Comparison of ENCODE assay signal across 7 mouse cellular contexts in the genomic region with DNA sequence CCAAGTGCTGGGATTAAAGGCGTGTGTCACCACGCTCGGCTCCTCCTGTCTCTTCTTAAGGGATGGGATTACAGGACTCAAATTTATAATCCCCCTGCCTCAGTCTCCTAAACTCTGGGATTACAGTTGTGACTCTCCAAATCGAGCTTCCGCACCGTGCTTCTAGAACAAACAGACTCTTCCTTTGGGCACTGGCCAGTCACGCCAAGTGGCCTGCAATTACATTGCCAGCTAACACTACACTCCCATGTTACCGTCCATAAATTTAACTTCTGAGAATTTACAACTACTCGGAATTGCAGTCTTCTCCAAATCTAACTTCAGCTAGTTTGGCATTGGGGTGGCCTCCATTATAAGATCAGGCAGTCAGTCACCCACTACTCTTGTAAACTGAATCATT. TPM values are rescaled to one million over a fixed set of nuclear protein-coding genes. Genes with fewer than 3 reads are reported as not detected.
DNase-seq lines count a peak whose midpoint lies in the region; ATAC-seq and TF ChIP-seq lines count a peak whose summit lies in the region.

No protein-coding gene starts in this region.

- H3K36me3 ChIP-seq in lung, embryonic 15.5 days: 0 out of 2 replicates have a peak, but pooled peaks cover 3% of the 10 kb centered on the region
- 0 out of 2 replicates have a peak, but pooled peaks cover 4% of the 10 kb centered on the region for H3K36me3 ChIP-seq in forebrain, embryonic 14.5 days (ENCODE audit: control insufficient read depth, insufficient read depth, low read length)
- H3K36me3 ChIP-seq in limb, embryonic 15.5 days: 0 out of 2 replicates have a peak, but pooled peaks cover 7% of the 10 kb centered on the region
- 0 out of 2 replicates have a peak, but pooled peaks cover 5% of the 10 kb centered on the region for H3K36me3 ChIP-seq in stomach, embryonic 15.5 days

- no peaks in the 10 kb centered on the region for H3K27me3 ChIP-seq in lung, embryonic 15.5 days
- no peaks in the 10 kb centered on the region for H3K27me3 ChIP-seq in forebrain, embryonic 14.5 days (replicated peaks; ENCODE audit: control insufficient read depth, insufficient read depth, low read length)
- H3K27me3 ChIP-seq in limb, embryonic 15.5 days: no peaks in the 10 kb centered on the region
- H3K27me3 ChIP-seq in stomach, embryonic 15.5 days (replicated peaks): no peaks in the 10 kb centered on the region

- H3K4me2 ChIP-seq in lung, embryonic 15.5 days: peak overlapping the region; percentile 83
- H3K4me2 ChIP-seq in forebrain, embryonic 14.5 days (ENCODE audit: low read length): peak overlapping the region; percentile 91
- H3K4me2 ChIP-seq in limb, embryonic 15.5 days: peak overlapping the region; percentile 77
- H3K4me2 ChIP-seq in stomach, embryonic 15.5 days: peak overlapping the region; percentile 78

- peak overlapping the region; percentile 99 for H3K27ac ChIP-seq in lung, embryonic 15.5 days
- no peak overlapping the region for H3K27ac ChIP-seq in forebrain, embryonic 14.5 days (ENCODE audit: low read depth, low read length)
- 0 out of 2 replicates have a peak overlapping the region, but pooled peaks have one; percentile 100 for H3K27ac ChIP-seq in limb, embryonic 15.5 days
- no peak overlapping the region; the same call in 1 of the 2 replicates for H3K27ac ChIP-seq in stomach, embryonic 15.5 days

- WGBS in lung, embryonic 15.5 days: 74% methylated on average over 9 of the region's 9 CpGs
- WGBS in lung, adult 2 months: 61% methylated on average over 9 of the region's 9 CpGs
- WGBS in forebrain, embryonic 14.5 days: 85% methylated on average over 9 of the region's 9 CpGs
- 79% methylated on average over 9 of the region's 9 CpGs for WGBS in limb, embryonic 15.5 days
- 82% methylated on average over 9 of the region's 9 CpGs for WGBS in stomach, embryonic 15.5 days

- TF ChIP-seq POLR2A in lung, adult 2 months (IDR thresholded peaks at IDR 0.05; ENCODE audit: borderline replicate concordance, extremely low read depth, low read depth, low read length): no peak

- no peak for ATAC-seq in lung, embryonic 15.5 days (ENCODE audit: borderline replicate concordance, extremely low read depth, low FRiP score, low TSS enrichment)
- no peak for ATAC-seq in forebrain, embryonic 14.5 days
- ATAC-seq in limb, embryonic 15.5 days (ENCODE audit: insufficient number of reproducible peaks, low FRiP score, low TSS enrichment, low read depth): no peak
- no peak for ATAC-seq in stomach, embryonic 15.5 days (ENCODE audit: insufficient read depth, low FRiP score, low read depth)

- H3K9ac ChIP-seq in lung, embryonic 15.5 days: peak overlapping the region; percentile 77; the same call in 1 of the 2 replicates
- no peak overlapping the region for H3K9ac ChIP-seq in forebrain, embryonic 14.5 days (ENCODE audit: low read length)
- no peak overlapping the region for H3K9ac ChIP-seq in limb, embryonic 15.5 days
- no peak overlapping the region for H3K9ac ChIP-seq in stomach, embryonic 15.5 days

- H3K4me1 ChIP-seq in lung, embryonic 15.5 days: peaks cover 20% of the 10 kb centered on the region
- no peaks in the 10 kb centered on the region; the same call in 1 of the 2 replicates for H3K4me1 ChIP-seq in lung, adult 2 months (ENCODE audit: control insufficient read depth, insufficient read depth, low read length)
- H3K4me1 ChIP-seq in forebrain, embryonic 14.5 days (ENCODE audit: control insufficient read depth, insufficient read depth, low read length): peaks cover 11% of the 10 kb centered on the region
- H3K4me1 ChIP-seq in limb, embryonic 15.5 days: peaks cover 13% of the 10 kb centered on the region
- peaks cover 27% of the 10 kb centered on the region for H3K4me1 ChIP-seq in stomach, embryonic 15.5 days

- intact Hi-C loops in left cerebral cortex, postnatal 14 days (cut with DNase I): loop anchor here (5.0 kb wide), 1 partner anchor 40 kb away; a partner anchor contains a TSS

- DNase-seq in lung, adult 2 months: no peak
- DNase-seq in forebrain, embryonic 14.5 days (ENCODE audit: low spot score): no peak
- DNase-seq in right cerebral cortex, postnatal 36 days (ENCODE audit: low spot score in 2 of 2): no peak
- DNase-seq in left cerebral cortex, postnatal 14 days (ENCODE audit: low spot score in 2 of 2): no peak

- TF ChIP-seq CTCF in lung, adult 2 months (IDR thresholded peaks at IDR 0.05; ENCODE audit: insufficient read depth, low read length): no peak

- no peaks in the 10 kb centered on the region for H3K9me3 ChIP-seq in lung, embryonic 15.5 days
- H3K9me3 ChIP-seq in forebrain, embryonic 14.5 days (replicated peaks; ENCODE audit: control insufficient read depth, low read length): no peaks in the 10 kb centered on the region
- H3K9me3 ChIP-seq in limb, embryonic 15.5 days: no peaks in the 10 kb centered on the region
- H3K9me3 ChIP-seq in stomach, embryonic 15.5 days: no peaks in the 10 kb centered on the region

- H3K4me3 ChIP-seq in lung, embryonic 15.5 days: peak overlapping the region; percentile 68
- no peak overlapping the region for H3K4me3 ChIP-seq in lung, adult 2 months (replicated peaks; ENCODE audit: extremely low read depth, low read depth, low read length)
- H3K4me3 ChIP-seq in forebrain, embryonic 14.5 days (ENCODE audit: low read depth, low read length): peak overlapping the region; percentile 57; the same call in 1 of the 2 replicates
- peak overlapping the region; percentile 71 for H3K4me3 ChIP-seq in limb, embryonic 15.5 days
- H3K4me3 ChIP-seq in stomach, embryonic 15.5 days (replicated peaks): peak overlapping the region; percentile 63

RNA-seq across cellular contexts. Expression of a gene that starts 0.5 kb away (rescaled TPM):
- polyA plus RNA-seq in lung, embryonic 15.5 days (2015; fragmentation: Nextera tagmentation; extraction: Ambion mirVana): 33.0 and 34.6 TPM in 2 replicates
- 19.1 and 23.5 TPM in 2 replicates for polyA plus RNA-seq in lung, adult 2 months (2012; rRNA removed)
- 33.1 and 36.6 TPM in 2 replicates for polyA plus RNA-seq in forebrain, embryonic 14.5 days (2014; fragmentation: Nextera tagmentation; extraction: Ambion mirVana)
- 33.8 and 34.7 TPM in 2 replicates for polyA plus RNA-seq in limb, embryonic 15.5 days (2015; fragmentation: Nextera tagmentation; extraction: Ambion mirVana)
- polyA plus RNA-seq in stomach, embryonic 15.5 days (2015; fragmentation: Nextera tagmentation; extraction: Ambion mirVana): 29.5 and 33.2 TPM in 2 replicates
- total RNA-seq in left cerebral cortex, postnatal 14 days (2021): 10 to 100 TPM; 26.2 to 27.8 TPM

RNA-seq across cellular contexts. Expression of a gene that starts 40.8 kb away (rescaled TPM):
- polyA plus RNA-seq in lung, embryonic 15.5 days (2015; fragmentation: Nextera tagmentation; extraction: Ambion mirVana): 1,053 and 1,095 TPM in 2 replicates
- 369 and 428 TPM in 2 replicates for polyA plus RNA-seq in lung, adult 2 months (2012; rRNA removed)
- 768 and 902 TPM in 2 replicates for polyA plus RNA-seq in forebrain, embryonic 14.5 days (2014; fragmentation: Nextera tagmentation; extraction: Ambion mirVana)
- polyA plus RNA-seq in limb, embryonic 15.5 days (2015; fragmentation: Nextera tagmentation; extraction: Ambion mirVana): 1,003 and 1,080 TPM in 2 replicates
- 883 and 1,069 TPM in 2 replicates for polyA plus RNA-seq in stomach, embryonic 15.5 days (2015; fragmentation: Nextera tagmentation; extraction: Ambion mirVana)
- total RNA-seq in left cerebral cortex, postnatal 14 days (2021): 100 to 1,000 TPM; 449 to 461 TPM

RNA-seq across cellular contexts. Expression of a gene that starts 41.1 kb away (rescaled TPM):
- 4.9 and 5.2 TPM in 2 replicates for polyA plus RNA-seq in lung, embryonic 15.5 days (2015; fragmentation: Nextera tagmentation; extraction: Ambion mirVana)
- polyA plus RNA-seq in lung, adult 2 months (2012; rRNA removed): 21.5 and 23.9 TPM in 2 replicates
- polyA plus RNA-seq in forebrain, embryonic 14.5 days (2014; fragmentation: Nextera tagmentation; extraction: Ambion mirVana): 11.7 and 12.5 TPM in 2 replicates
- 3.4 and 3.5 TPM in 2 replicates for polyA plus RNA-seq in limb, embryonic 15.5 days (2015; fragmentation: Nextera tagmentation; extraction: Ambion mirVana)
- 9.6 and 10.6 TPM in 2 replicates for polyA plus RNA-seq in stomach, embryonic 15.5 days (2015; fragmentation: Nextera tagmentation; extraction: Ambion mirVana)
- total RNA-seq in left cerebral cortex, postnatal 14 days (2021): 100 to 1,000 TPM; 109 to 110 TPM

RNA-seq across cellular contexts. Expression of a gene that starts 41.3 kb away (rescaled TPM):
- polyA plus RNA-seq in lung, embryonic 15.5 days (2015; fragmentation: Nextera tagmentation; extraction: Ambion mirVana): 18.8 and 20.6 TPM in 2 replicates
- 44.1 and 50.9 TPM in 2 replicates for polyA plus RNA-seq in lung, adult 2 months (2012; rRNA removed)
- 28.8 and 30.1 TPM in 2 replicates for polyA plus RNA-seq in forebrain, embryonic 14.5 days (2014; fragmentation: Nextera tagmentation; extraction: Ambion mirVana)
- polyA plus RNA-seq in limb, embryonic 15.5 days (2015; fragmentation: Nextera tagmentation; extraction: Ambion mirVana): 10.4 and 12.0 TPM in 2 replicates
- 32.8 and 34.7 TPM in 2 replicates for polyA plus RNA-seq in stomach, embryonic 15.5 days (2015; fragmentation: Nextera tagmentation; extraction: Ambion mirVana)
- 100 to 1,000 TPM; 534 to 540 TPM for total RNA-seq in left cerebral cortex, postnatal 14 days (2021)

Comparison
In these comparisons a context has a peak if more than half of its experiments do, and no peak if none do; other contexts are left out.
1. H3K27ac ChIP-seq: peak in lung, embryonic 15.5 days (single experiment) and limb, embryonic 15.5 days (single experiment); none in forebrain, embryonic 14.5 days (single experiment) and stomach, embryonic 15.5 days (single experiment).
2. Peak in every context shown above with its lines, with median percentiles within 50 percentile points of each other: H3K4me2 ChIP-seq.